Mouse (Mus musculus): ENCODE results near the gene Hist1h2be.
A peak's percentile ranks its signal among the peaks of the same experiment; 100 is the strongest.
"Not testable (repeated sequence)": the region's sequence is repeated elsewhere in the genome, so short reads cannot be mapped to it uniquely, and the experiment has no call there.

Hist1h2be gene

GRCm38 (mm10) chr13:23573034-23573897 lies 47.7 kb downstream of the Hist1h2be start:
- not testable (repeated sequence) for DNase-seq (ENCODE audit: low read depth, low spot score)

- no peak for DNase-seq (ENCODE audit: low read depth, low spot score)
Observed at GRCm38 (mm10) chr13:23572218-23573033, 48.5 kb downstream of the Hist1h2be start.

- DNase-seq (ENCODE audit: low read depth, low spot score) = not testable (repeated sequence)
Observed at GRCm38 (mm10) chr13:23571504-23572217, 49.3 kb downstream of the Hist1h2be start.

GRCm38 (mm10) chr13:23571022-23571503 lies 49.9 kb downstream of the Hist1h2be start, which contains the start of the genes Hist1h2ae and Hist1h2bg:
Gene Hist1h2ae, minus strand, starts transcription at chr13:23571220.
Gene Hist1h2bg, plus strand, starts transcription at chr13:23571396.
- DNase-seq (ENCODE audit: low read depth, low spot score) = peak; percentile 98

- not testable (repeated sequence) for DNase-seq (ENCODE audit: low read depth, low spot score)
Observed at GRCm38 (mm10) chr13:23570261-23571021, 50.5 kb downstream of the Hist1h2be start.

DNA sequence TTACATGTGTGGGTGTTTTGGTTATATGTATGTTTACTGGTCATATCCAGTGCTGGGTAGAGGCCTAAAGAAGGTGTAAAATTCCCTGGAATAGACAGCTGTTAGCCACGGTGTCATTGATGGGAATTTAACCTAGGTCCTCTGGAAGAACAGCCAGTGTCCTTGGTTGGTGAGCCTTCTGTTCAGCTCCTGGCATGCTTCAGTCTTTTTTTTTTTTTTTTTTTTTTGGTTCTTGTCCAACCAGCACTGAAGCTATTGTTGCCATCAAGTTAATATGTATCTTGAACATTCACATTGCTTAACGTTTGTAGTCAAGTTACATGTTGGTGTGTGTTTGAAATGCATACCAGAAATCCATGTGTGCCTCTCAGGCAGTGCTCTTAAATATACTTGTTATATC lies 56.4 kb downstream of the Hist1h2be start:
- DNase-seq (ENCODE audit: low read depth, low spot score) = no peak

DNA sequence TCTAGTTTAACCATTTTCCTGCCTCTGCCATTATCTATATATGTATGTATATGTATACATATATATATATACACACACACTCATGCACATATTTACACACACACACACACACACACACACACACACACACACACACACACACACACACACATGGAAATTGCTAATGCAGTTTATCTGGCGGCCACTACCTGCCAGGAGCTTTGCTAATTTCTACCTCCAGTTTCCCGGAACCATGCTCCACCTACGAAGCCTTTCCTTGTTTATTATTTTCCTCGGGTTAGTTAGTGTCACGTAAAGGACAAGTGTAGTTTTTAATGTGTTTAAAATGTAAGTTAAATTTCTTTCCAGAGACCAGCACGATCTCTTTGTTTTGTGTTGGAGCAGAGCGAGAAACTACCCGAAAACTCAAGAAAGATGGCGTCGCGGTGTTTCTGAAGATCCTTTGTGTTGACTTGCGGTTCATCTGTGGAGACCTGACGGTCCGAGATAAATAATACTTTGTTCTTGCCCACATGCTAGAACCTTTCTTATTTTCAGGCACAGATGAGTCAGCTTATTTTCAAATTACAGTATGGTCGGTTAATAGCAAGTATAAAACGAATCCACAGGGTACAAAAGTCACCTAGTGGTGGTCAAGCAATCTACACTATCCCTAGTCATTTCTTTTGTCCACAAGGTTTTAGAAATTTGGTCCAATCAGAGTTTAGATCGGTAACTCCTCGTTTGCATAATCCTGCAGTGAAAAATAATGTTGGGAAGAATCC lies 58.0 kb downstream of the Hist1h2be start:
- DNase-seq (ENCODE audit: low read depth, low spot score) = peak; percentile 89

- DNase-seq (ENCODE audit: low read depth, low spot score) = peak; percentile 99
Observed at GRCm38 (mm10) chr13:23561883-23562659, 58.9 kb downstream of the Hist1h2be start, which contains the start of gene Hist1h3e. Gene Hist1h3e, minus strand, starts transcription at chr13:23562369.

- not testable (repeated sequence) for DNase-seq (ENCODE audit: low read depth, low spot score)
Observed at GRCm38 (mm10) chr13:23561531-23561882, 59.4 kb downstream of the Hist1h2be start.

GRCm38 (mm10) chr13:23560699-23561098 lies 60.2 kb downstream of the Hist1h2be start:
- not testable (repeated sequence) for DNase-seq (ENCODE audit: low read depth, low spot score)

DNA sequence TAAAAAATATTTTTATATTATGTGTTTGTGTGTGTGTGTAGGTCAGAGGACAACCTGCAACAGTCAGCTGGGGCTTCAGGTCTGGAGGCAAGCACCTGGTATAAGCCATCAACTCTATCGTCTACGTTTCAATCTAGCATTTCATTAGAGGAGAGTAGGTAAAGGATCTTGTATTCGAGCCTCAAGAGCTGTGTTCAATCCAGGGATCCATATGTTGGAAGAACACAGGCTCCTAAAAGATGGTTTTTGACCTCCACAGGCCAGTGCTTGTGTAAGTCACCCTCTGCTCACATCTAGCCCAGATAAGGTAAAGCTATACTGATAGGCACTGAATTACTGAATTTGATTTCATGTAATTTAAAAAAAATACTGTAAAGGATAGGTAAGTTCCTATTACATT lies 64.0 kb downstream of the Hist1h2be start:
- DNase-seq (ENCODE audit: low read depth, low spot score) = no peak

GRCm38 (mm10) chr13:23555839-23556416 lies 65.0 kb downstream of the Hist1h2be start:
- DNase-seq (ENCODE audit: low read depth, low spot score) = peak; percentile 97

GRCm38 (mm10) chr13:23554925-23555838 lies 65.7 kb downstream of the Hist1h2be start:
- peak; percentile 93 for DNase-seq (ENCODE audit: low read depth, low spot score)

DNA sequence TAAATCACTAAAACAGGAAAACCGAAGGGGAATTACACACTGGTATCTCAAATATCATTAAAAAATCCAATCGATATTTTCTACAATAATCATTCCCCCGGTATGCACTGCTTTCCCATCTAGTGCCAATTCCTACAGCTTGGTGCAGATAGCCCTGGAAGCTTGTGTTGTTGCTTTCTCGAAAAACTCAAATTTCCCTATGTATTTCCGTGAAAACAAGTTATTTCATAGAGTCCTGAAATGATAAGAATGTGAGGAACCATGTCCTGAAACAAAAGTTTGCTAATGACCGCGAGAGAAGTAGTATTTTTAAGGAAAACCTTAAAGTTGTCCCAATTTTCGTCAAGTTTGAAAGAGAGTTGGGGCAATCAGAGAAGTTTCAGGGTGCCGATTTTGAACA lies 66.5 kb downstream of the Hist1h2be start:
- DNase-seq (ENCODE audit: low read depth, low spot score) = no peak

GRCm38 (mm10) chr13:23552962-23553361 lies 68.0 kb downstream of the Hist1h2be start, which contains the start of gene Hist1h1d:
Gene Hist1h1d, plus strand, starts transcription at chr13:23553262.
- DNase-seq (ENCODE audit: low read depth, low spot score) = no peak

- no peak for DNase-seq (ENCODE audit: low read depth, low spot score)
Observed at GRCm38 (mm10) chr13:23551931-23552914, 68.7 kb downstream of the Hist1h2be start.

Measured in brain, adult 2 months (tissue).